Mouse (Mus musculus) intestine, embryonic 14.5 days (tissue): ENCODE measurements at regions not wholly inside any gene's neighbourhood (a gene's known extent, or its start where the extent isn't known, plus 50 kb on each side); places are given as distances from the start of the nearest gene placed in this dataset.

ENCODE experiments used
- ATAC-seq: fragments of 200-750 bp; cut with Nextera tagmentation; replicated peaks from 2 replicates; pipeline ENCODE4 v1.8.0; 2017; ENCODE audit warnings: low read depth, moderate number of reproducible peaks, moderate TSS enrichment, moderate library complexity; ENCODE audit not compliant: low FRiP score, low TSS enrichment
- DNase-seq: peaks from one replicate; pipeline ENCODE4 v3.0.0-alpha.2; 2018; ENCODE audit warnings: low spot score
- H3K27ac ChIP-seq: fragments of 300-500 bp; sonication (generic); 2 replicates; pipeline ENCODE4 v1.5.1; 2014; ENCODE audit warnings: low read depth, mild to moderate bottlenecking, control low read depth
- H3K27me3 ChIP-seq: fragments of 300-500 bp; sonication (generic); replicated peaks from 2 replicates; pipeline ENCODE4 v1.6.1; 2014; ENCODE audit warnings: low read length, control low read depth; ENCODE audit not compliant: control insufficient read depth, insufficient read depth
- H3K36me3 ChIP-seq: fragments of 300-500 bp; sonication (generic); 2 replicates; pipeline ENCODE4 v1.6.1; 2014; ENCODE audit warnings: low read length, control low read depth; ENCODE audit not compliant: control insufficient read depth, insufficient read depth
- H3K4me1 ChIP-seq: fragments of 300-500 bp; sonication (generic); replicated peaks from 2 replicates; pipeline ENCODE4 v1.6.1; 2014; ENCODE audit warnings: low read length, control low read depth, mixed read lengths; ENCODE audit not compliant: control insufficient read depth, insufficient read depth
- H3K4me2 ChIP-seq: fragments of 300-500 bp; sonication (generic); 2 replicates; pipeline ENCODE4 v1.6.1; 2014; ENCODE audit warnings: low read length
- H3K4me3 ChIP-seq: fragments of 300-500 bp; sonication (generic); 2 replicates; pipeline ENCODE4 v1.5.1; 2014; ENCODE audit warnings: low read depth, low read length, control low read depth, mixed read lengths
- H3K9ac ChIP-seq: fragments of 300-500 bp; sonication (generic); 2 replicates; pipeline ENCODE4 v1.6.1; 2014; ENCODE audit warnings: mild to moderate bottlenecking, low read length
- H3K9me3 ChIP-seq: fragments of 300-500 bp; sonication (generic); 2 replicates; pipeline ENCODE4 v1.6.1; 2016; ENCODE audit warnings: low read length, control low read depth; ENCODE audit not compliant: control insufficient read depth
- WGBS: fragments of 180-500 bp; shearing (Covaris S2); extraction: QIAGEN DNeasy Blood & Tissue Kit; methylation state at CpG from one replicate; pipeline ENCODE4 v1.1.7; 2014; 5-methylcytosine and 5-hydroxymethylcytosine counted together

DNA sequence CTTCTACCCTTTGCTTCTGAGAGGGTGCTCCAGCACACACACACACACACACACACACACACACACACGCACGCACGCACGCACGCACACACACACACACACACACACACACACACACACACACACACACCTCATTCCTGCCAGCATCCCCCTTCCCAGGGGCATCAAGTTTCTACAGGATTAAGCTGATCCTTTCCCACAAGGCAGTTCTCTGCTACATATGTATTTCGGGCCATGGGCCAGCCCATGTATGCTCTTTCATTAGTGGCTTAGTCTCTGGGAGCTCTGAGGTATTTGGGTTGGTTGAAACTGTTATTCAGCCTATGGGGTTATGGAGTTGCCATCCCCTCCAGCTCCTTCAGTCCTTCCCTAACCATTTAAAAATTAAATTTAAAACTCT is 366.1 kb downstream of the Rergl start:
- no peak overlapping the region for H3K4me2 ChIP-seq
- no peak for DNase-seq
- H3K36me3 ChIP-seq = no peaks in the 10 kb centered on the region
- no peaks in the 10 kb centered on the region for H3K27me3 ChIP-seq
- no peaks in the 10 kb centered on the region for H3K4me1 ChIP-seq
- no peak for ATAC-seq
- 73% methylated on average over 5 of the region's 6 CpGs for WGBS
- H3K9ac ChIP-seq = no peak overlapping the region
- no peak overlapping the region for H3K27ac ChIP-seq
- no peak overlapping the region for H3K4me3 ChIP-seq
- H3K9me3 ChIP-seq = no peaks in the 10 kb centered on the region

DNA sequence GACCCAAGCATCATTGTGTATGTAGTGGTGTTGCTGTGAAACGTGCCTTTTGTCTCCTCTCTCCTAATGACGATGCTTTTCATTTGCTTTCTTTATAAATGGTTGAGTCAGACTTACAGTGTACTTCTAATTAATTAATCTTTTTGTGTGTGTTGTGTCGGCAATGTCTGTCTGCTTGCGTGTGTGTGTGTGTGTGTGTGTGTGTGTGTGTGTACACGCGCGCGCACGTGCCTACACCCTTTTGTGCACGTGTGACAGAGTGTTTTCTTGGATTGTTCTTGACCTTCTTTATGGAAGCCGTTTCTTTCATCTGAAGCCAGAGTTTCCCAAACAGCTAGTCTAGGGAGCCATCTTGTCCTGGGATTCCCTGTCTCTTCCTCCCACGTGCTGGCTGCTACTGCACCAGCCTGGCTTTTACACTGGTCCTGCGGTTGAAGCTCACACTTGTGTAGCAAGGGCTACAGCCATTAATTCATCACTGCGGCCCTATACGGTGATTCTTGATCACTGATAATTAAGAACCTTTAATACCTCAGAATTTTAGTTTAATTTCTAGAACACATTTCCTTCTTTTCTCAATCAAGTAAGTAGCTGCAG is 369.6 kb downstream of the Rergl start:
- no peak overlapping the region for H3K4me3 ChIP-seq
- no peaks in the 10 kb centered on the region for H3K4me1 ChIP-seq
- no peak for ATAC-seq
- H3K9ac ChIP-seq = no peak overlapping the region
- no peak for DNase-seq
- H3K36me3 ChIP-seq = no peaks in the 10 kb centered on the region
- H3K27ac ChIP-seq = no peak overlapping the region
- WGBS = 88% methylated on average over 15 of the region's 15 CpGs
- no peaks in the 10 kb centered on the region for H3K27me3 ChIP-seq
- H3K4me2 ChIP-seq = no peak overlapping the region
- no peaks in the 10 kb centered on the region for H3K9me3 ChIP-seq

DNA sequence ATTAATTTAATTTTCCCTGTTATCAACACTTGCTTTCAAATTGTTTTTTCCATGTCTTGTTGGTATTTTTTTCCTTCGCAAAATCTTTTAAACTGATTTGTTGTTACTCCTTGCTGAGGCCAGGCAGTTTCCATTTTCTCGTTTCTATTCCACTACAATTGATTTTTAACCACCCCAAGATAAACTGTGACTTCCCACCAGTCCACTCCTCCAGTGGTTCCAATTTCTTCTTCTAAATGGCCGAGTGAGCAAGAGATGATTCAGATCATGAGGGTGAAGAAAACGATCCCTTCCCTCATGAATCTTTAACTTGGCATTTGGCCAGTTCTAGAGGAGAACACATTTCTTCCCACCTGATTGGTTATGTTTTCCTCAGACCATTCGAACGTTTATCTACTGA is 393.5 kb downstream of the Rergl start:
- no peak overlapping the region for H3K4me3 ChIP-seq
- DNase-seq = no peak
- H3K27ac ChIP-seq = no peak overlapping the region
- H3K4me2 ChIP-seq = no peak overlapping the region
- ATAC-seq = no peak
- H3K9me3 ChIP-seq = no peaks in the 10 kb centered on the region
- no peaks in the 10 kb centered on the region for H3K4me1 ChIP-seq
- no peaks in the 10 kb centered on the region for H3K36me3 ChIP-seq
- H3K27me3 ChIP-seq = no peaks in the 10 kb centered on the region
- WGBS = 66% methylated on average over 6 of the region's 6 CpGs
- H3K9ac ChIP-seq = no peak overlapping the region

DNA sequence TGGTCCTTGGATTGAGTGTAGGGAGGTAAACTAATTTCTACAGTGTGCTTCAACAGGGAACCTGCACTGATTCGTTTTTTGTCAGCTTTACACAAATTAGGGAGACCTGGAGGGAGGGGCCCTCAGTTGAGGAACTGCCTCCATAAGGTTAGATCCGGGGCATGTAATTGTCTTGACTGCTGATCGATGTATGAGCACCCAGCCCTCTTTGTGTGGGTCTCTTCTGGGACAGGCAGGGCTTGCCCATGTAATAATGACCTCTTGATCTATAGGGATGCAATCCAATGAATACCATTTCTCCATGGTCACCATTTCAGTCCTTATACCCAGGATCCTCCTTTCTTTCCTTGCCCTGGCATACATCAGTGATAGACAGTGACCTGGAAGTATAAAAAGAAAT is 398.4 kb downstream of the Rergl start:
- H3K27me3 ChIP-seq = no peaks in the 10 kb centered on the region
- no peak overlapping the region for H3K27ac ChIP-seq
- no peak overlapping the region for H3K9ac ChIP-seq
- 68% methylated on average over 3 of the region's 3 CpGs for WGBS
- DNase-seq (no peak), ATAC-seq (no peak)
- H3K4me3 ChIP-seq = no peak overlapping the region
- H3K36me3 ChIP-seq = no peaks in the 10 kb centered on the region
- no peaks in the 10 kb centered on the region for H3K4me1 ChIP-seq
- no peaks in the 10 kb centered on the region for H3K9me3 ChIP-seq
- H3K4me2 ChIP-seq = no peak overlapping the region

DNA sequence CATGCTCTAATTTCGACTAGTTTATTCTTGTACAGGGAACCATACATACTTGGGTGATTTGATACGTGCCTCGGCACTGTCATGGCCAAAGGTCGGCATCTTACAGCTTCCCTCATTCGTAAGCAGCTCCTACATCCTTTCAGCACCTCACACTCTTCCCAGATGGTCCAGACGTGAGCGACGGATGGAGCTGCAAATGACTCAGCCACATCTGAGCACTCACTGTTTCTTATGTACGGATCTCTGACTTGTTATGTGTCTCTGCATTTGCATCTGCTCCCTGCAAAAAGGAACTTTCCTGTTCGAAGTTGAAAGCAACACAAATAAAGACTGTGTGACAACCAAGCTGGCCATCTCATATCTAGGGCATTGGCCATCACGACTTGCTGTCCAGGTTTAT is 402.5 kb downstream of the Rergl start:
- no peak for DNase-seq
- no peak overlapping the region for H3K4me2 ChIP-seq
- WGBS = 86% methylated on average over 11 of the region's 11 CpGs

DNA sequence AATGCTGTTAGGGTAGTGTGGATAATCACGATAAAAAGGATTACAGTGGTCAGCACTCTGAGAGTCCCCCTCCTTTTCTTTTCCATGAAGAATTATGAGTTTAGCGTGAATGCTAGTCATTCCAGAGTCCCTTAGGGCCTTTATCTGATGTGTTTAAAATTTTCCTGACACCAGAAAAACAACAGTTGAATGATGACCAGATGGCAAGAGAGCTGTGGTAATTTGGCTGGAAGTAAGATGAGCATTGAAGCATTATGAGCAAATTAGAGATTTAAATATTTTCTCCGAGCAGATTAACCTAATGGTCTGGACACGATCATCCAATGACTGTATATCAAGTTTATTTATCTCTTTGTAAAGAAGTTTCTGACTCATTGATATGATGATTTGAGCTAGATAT is 417.1 kb upstream of the Igbp1b start:
- no peaks in the 10 kb centered on the region for H3K9me3 ChIP-seq
- H3K4me2 ChIP-seq = no peak overlapping the region
- 65% methylated on average over 4 of the region's 4 CpGs for WGBS
- DNase-seq (no peak), ATAC-seq (no peak)
- H3K4me1 ChIP-seq = no peaks in the 10 kb centered on the region
- no peak overlapping the region for H3K4me3 ChIP-seq
- no peak overlapping the region for H3K9ac ChIP-seq
- no peak overlapping the region for H3K27ac ChIP-seq
- H3K27me3 ChIP-seq = no peaks in the 10 kb centered on the region
- H3K36me3 ChIP-seq = no peaks in the 10 kb centered on the region

More for the DNA sequence above, 402.5 kb downstream of the Rergl start:
- no peak overlapping the region for H3K27ac ChIP-seq
- H3K9me3 ChIP-seq = no peaks in the 10 kb centered on the region
- no peaks in the 10 kb centered on the region for H3K36me3 ChIP-seq
- H3K4me3 ChIP-seq = no peak overlapping the region
- H3K9ac ChIP-seq = no peak overlapping the region
- no peak for ATAC-seq
- no peaks in the 10 kb centered on the region for H3K4me1 ChIP-seq
- no peaks in the 10 kb centered on the region for H3K27me3 ChIP-seq

DNA sequence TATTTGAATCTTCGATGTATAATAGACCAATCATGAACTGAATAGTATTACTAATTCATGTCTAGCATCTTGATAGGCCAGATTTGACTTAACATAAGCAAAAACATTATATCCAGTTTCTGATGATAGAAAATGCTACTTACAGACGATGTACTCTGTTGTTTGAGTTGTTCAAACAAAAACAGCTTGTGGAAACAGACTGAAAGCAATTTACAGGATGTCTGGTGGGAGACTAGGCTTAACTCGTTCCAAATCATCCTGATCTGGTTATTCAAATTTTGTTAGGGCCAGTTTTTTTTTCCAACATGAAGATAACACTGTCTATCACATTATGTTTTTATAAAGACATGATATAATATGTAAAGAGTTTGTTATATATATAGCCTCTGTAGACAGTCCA is 369.4 kb upstream of the Igbp1b start:
- Histone ChIP-seq H3K4me2 (no peak overlapping the region), H3K4me3 (no peak overlapping the region), H3K36me3 (no peaks in the 10 kb centered on the region), H3K9me3 (no peaks in the 10 kb centered on the region), H3K27me3 (no peaks in the 10 kb centered on the region), H3K9ac (no peak overlapping the region), H3K4me1 (no peaks in the 10 kb centered on the region), H3K27ac (no peak overlapping the region)
- 71% methylated on average over 3 of the region's 3 CpGs for WGBS
- ATAC-seq (no peak), DNase-seq (no peak)

DNA sequence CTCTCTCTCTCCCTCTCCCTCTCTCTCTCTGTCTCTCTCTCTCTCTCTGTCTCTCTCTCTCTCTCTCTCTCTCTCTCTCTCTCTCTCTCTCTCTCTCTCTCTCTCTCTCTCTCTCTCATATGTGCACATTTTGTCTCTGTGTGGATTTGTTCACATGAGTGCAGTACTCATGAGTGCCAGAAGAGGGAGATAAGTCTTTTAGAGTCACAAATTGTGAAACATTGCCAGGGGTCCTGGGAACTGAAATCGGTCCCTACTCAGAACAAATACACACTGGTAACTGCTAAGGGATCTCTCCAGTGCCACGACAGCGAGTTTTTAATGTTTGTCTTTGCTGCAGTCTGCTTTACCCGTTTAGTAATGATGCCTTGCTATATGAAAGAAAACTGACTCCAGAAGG is 356.2 kb upstream of the Igbp1b start:
- H3K36me3 ChIP-seq = no peaks in the 10 kb centered on the region
- no peak overlapping the region for H3K27ac ChIP-seq
- H3K9me3 ChIP-seq = 0 out of 2 replicates have a peak, but pooled peaks cover 2% of the 10 kb centered on the region
- no peak overlapping the region for H3K9ac ChIP-seq
- no peak for DNase-seq
- no peak overlapping the region for H3K4me2 ChIP-seq
- no peaks in the 10 kb centered on the region for H3K27me3 ChIP-seq
- no peak overlapping the region for H3K4me3 ChIP-seq
- WGBS = 79% methylated on average over 4 of the region's 4 CpGs
- H3K4me1 ChIP-seq = no peaks in the 10 kb centered on the region
- no peak for ATAC-seq

DNA sequence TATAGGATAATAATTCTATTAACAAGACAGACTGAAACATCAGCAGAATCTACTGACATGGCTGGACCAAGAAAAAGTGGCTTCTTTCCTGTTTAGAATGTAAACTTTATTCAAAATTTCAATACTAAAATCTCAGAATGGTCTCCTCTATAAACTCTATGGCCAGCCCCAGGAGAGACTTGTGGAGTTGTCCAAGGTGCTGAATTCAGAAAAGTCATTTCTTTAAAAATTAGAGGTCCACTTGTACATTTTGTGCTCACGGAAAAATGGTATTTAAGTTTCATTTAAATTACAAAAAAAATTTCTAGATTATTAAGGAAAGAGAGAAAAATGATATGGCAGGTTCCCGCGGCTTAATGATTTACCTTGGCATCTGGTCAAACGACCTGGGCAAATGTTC is 352.2 kb upstream of the Igbp1b start:
- Histone ChIP-seq H3K4me2 (no peak overlapping the region), H3K36me3 (no peaks in the 10 kb centered on the region), H3K9me3 (0 out of 2 replicates have a peak, but pooled peaks cover 2% of the 10 kb centered on the region), H3K27ac (no peak overlapping the region), H3K27me3 (no peaks in the 10 kb centered on the region), H3K4me3 (no peak overlapping the region), H3K4me1 (no peaks in the 10 kb centered on the region), H3K9ac (no peak overlapping the region)
- 79% methylated on average over 4 of the region's 4 CpGs for WGBS
- no peak for DNase-seq
- no peak for ATAC-seq
